Mouse (Mus musculus) heart, postnatal 4 days (tissue): ENCODE measurements at regions not wholly inside any gene's neighbourhood (a gene's known extent, or its start where the extent isn't known, plus 50 kb on each side); places are given as distances from the start of the nearest gene placed in this dataset.
"Not testable (repeated sequence)": the region's sequence is repeated elsewhere in the genome, so short reads cannot be mapped to it uniquely, and the experiment has no call there.

Experiments used
- DNase-seq: peaks from one replicate; pipeline ENCODE4 v3.0.0; 2021

GRCm38 (mm10) chr3:29024851-29025250 is 57.0 kb upstream of the Egfem1 start:
- not testable (repeated sequence) for DNase-seq

GRCm38 (mm10) chr3:29027726-29028125 is 54.1 kb upstream of the Egfem1 start:
- no peak for DNase-seq

GRCm38 (mm10) chr3:29030791-29031190 is 51.0 kb upstream of the Egfem1 start:
- no peak for DNase-seq

GRCm38 (mm10) chr3:29031811-29032210 is 50.0 kb upstream of the Egfem1 start:
- peak; percentile 17 for DNase-seq
